Mouse (Mus musculus) kidney, postnatal 25 days (tissue): ENCODE measurements around the gene Dnah7c.

Experiments used
- DNase-seq, 2 experiments: peaks; one replicate each; pipeline ENCODE4 v3.0.0; 2021; ENCODE audit warnings: mixed read lengths in 2 of 2

The Dnah7c gene

GRCm38 (mm10) chr1:46856498-46856897, 431.1 kb downstream of the Dnah7c start:
- DNase-seq: peak in 1 of 2 experiments; percentile 9
